Mouse (Mus musculus) layer of hippocampus, postnatal 14 days (tissue): ENCODE data around the gene Zfand3. TPM values are rescaled to one million over a fixed set of nuclear protein-coding genes. Genes with fewer than 3 reads are reported as not detected.

Experiments used
- DNase-seq, 2 experiments: peaks; one replicate each; pipeline ENCODE4 v3.0.0; 2021 to 2022; ENCODE audit warnings: low spot score in 2 of 2, mixed read lengths in 1 of 2
- total RNA-seq, 2 experiments: library from RNA; stranded (reverse); gene quantifications; 2 replicates each; pipeline ENCODE4 v1.2.3; 2021

The Zfand3 gene
- total RNA-seq, 2 experiments from 2014 or later = 117 to 122 TPM

GRCm38 (mm10) chr17:29995986-29996385 lies 8.5 kb upstream of the Zfand3 start:
- DNase-seq = no peak

GRCm38 (mm10) chr17:29997726-29998125 lies 6.8 kb upstream of the Zfand3 start:
- no peak for DNase-seq

GRCm38 (mm10) chr17:29998566-29999295 lies 5.8 kb upstream of the Zfand3 start:
- DNase-seq = no peak

- DNase-seq = no peak
Observed at GRCm38 (mm10) chr17:30005103-30005443, 540 bp downstream of the Zfand3 start.

- no peak for DNase-seq
Observed at GRCm38 (mm10) chr17:30005451-30005941, 963 bp downstream of the Zfand3 start.

- DNase-seq = no peak
Observed at GRCm38 (mm10) chr17:30006877-30007276, 2.3 kb downstream of the Zfand3 start.

- no peak for DNase-seq
Observed at GRCm38 (mm10) chr17:30007883-30008282, 3.4 kb downstream of the Zfand3 start.

- no peak for DNase-seq
Observed at GRCm38 (mm10) chr17:30008392-30008791, 3.9 kb downstream of the Zfand3 start.

GRCm38 (mm10) chr17:30014660-30015059 lies 10.1 kb downstream of the Zfand3 start:
- DNase-seq = no peak

- DNase-seq = no peak
Observed at GRCm38 (mm10) chr17:30018927-30019610, 14.5 kb downstream of the Zfand3 start.

GRCm38 (mm10) chr17:30019942-30020341 lies 15.4 kb downstream of the Zfand3 start:
- no peak for DNase-seq

- peak; percentile 48 to 78 for DNase-seq
Observed at GRCm38 (mm10) chr17:30024651-30025050, 20.1 kb downstream of the Zfand3 start.

- DNase-seq = no peak
Observed at GRCm38 (mm10) chr17:30026617-30027016, 22.1 kb downstream of the Zfand3 start.

GRCm38 (mm10) chr17:30027343-30028029 lies 23.0 kb downstream of the Zfand3 start:
- DNase-seq = peak; percentile 20 to 47

- no peak for DNase-seq
Observed at GRCm38 (mm10) chr17:30029633-30030226, 25.2 kb downstream of the Zfand3 start.

- DNase-seq = no peak
Observed at GRCm38 (mm10) chr17:30032796-30033195, 28.3 kb downstream of the Zfand3 start.

GRCm38 (mm10) chr17:30033991-30034390 lies 29.5 kb downstream of the Zfand3 start:
- no peak for DNase-seq

- DNase-seq = no peak
Observed at GRCm38 (mm10) chr17:30035216-30036005, 30.9 kb downstream of the Zfand3 start.

GRCm38 (mm10) chr17:30043163-30043822 lies 38.8 kb downstream of the Zfand3 start:
- no peak for DNase-seq

GRCm38 (mm10) chr17:30045181-30045580 lies 40.6 kb downstream of the Zfand3 start:
- DNase-seq = no peak
